Mouse (Mus musculus) C2C12 (cell line): ENCODE measurements around the gene Selenoh.

Experiments
- CTCF ChIP-seq: IDR thresholded peaks from one replicate; pipeline ENCODE4 v1.5.1; 2011; ENCODE audit not compliant: control insufficient read depth, insufficient read depth, insufficient read length
- USF1 ChIP-seq: IDR thresholded peaks from one replicate; pipeline ENCODE4 v1.6.1; 2011; ENCODE audit warnings: low read depth, mild to moderate bottlenecking, control low read depth, moderate library complexity

GRCm38 (mm10) chr2:84653354-84653753, 17.2 kb downstream of the Selenoh start:
- TF ChIP-seq USF1, result no peak
- TF ChIP-seq CTCF, result no peak
